Mouse (Mus musculus) c-Kit-positive CD71-negative TER-119-negative erythroid progenitor cells, embryonic 14.5 days (primary cell): ENCODE results near the gene Slc47a1.

Experiments
- DNase-seq: peaks from one replicate; pipeline ENCODE4 v3.0.0-alpha.2; 2013; ENCODE audit warnings: low read depth

Gene Slc47a1

GRCm38 (mm10) chr11:61368668-61369067 is 9.5 kb downstream of the Slc47a1 start:
- DNase-seq, result no peak

- no peak for DNase-seq
These were observed 11.4 kb downstream of the Slc47a1 start for GRCm38 (mm10) chr11:61366517-61367273.

GRCm38 (mm10) chr11:61365938-61366337 is 12.2 kb downstream of the Slc47a1 start:
- no peak for DNase-seq

- no peak for DNase-seq
These were observed 14.0 kb downstream of the Slc47a1 start for GRCm38 (mm10) chr11:61364096-61364495.

GRCm38 (mm10) chr11:61361515-61362190 is 16.5 kb downstream of the Slc47a1 start:
- DNase-seq, result no peak

- no peak for DNase-seq
These were observed 21.5 kb downstream of the Slc47a1 start for GRCm38 (mm10) chr11:61356600-61356999.

- DNase-seq, result no peak
These were observed 22.0 kb downstream of the Slc47a1 start for GRCm38 (mm10) chr11:61356111-61356510.

GRCm38 (mm10) chr11:61355351-61355750 is 22.8 kb downstream of the Slc47a1 start:
- DNase-seq, result no peak

- DNase-seq, result no peak
These were observed 23.8 kb downstream of the Slc47a1 start for GRCm38 (mm10) chr11:61354346-61354745.

- no peak for DNase-seq
These were observed 25.1 kb downstream of the Slc47a1 start for GRCm38 (mm10) chr11:61353038-61353437.

GRCm38 (mm10) chr11:61352138-61352651 is 25.9 kb downstream of the Slc47a1 start:
- no peak for DNase-seq

GRCm38 (mm10) chr11:61349337-61349736 is 28.8 kb downstream of the Slc47a1 start:
- DNase-seq, result peak; percentile 53

GRCm38 (mm10) chr11:61346133-61346532 is 32.0 kb downstream of the Slc47a1 start:
- no peak for DNase-seq

- peak; percentile 12 for DNase-seq
These were observed 35.4 kb downstream of the Slc47a1 start, which contains the start of gene Slc47a2 for GRCm38 (mm10) chr11:61342505-61343420. TSS of gene Slc47a2 (minus strand) at chr11:61342860.

- no peak for DNase-seq
These were observed 36.2 kb downstream of the Slc47a1 start for GRCm38 (mm10) chr11:61341971-61342370.

- DNase-seq, result no peak
These were observed 36.9 kb downstream of the Slc47a1 start for GRCm38 (mm10) chr11:61341233-61341632.

GRCm38 (mm10) chr11:61340374-61340773 is 37.8 kb downstream of the Slc47a1 start:
- no peak for DNase-seq

- DNase-seq, result no peak
These were observed 40.6 kb downstream of the Slc47a1 start for GRCm38 (mm10) chr11:61337586-61337985.

- DNase-seq, result no peak
These were observed 57.0 kb downstream of the Slc47a1 start for GRCm38 (mm10) chr11:61320904-61321687.

- no peak for DNase-seq
These were observed 58.1 kb downstream of the Slc47a1 start for GRCm38 (mm10) chr11:61319923-61320567.
